Mouse (Mus musculus) inflammation-experienced regulatory T-cells, adult 6 months (primary cell): ENCODE measurements around the gene Dclk1. TPM values are rescaled to one million over a fixed set of nuclear protein-coding genes. Genes with fewer than 3 reads are reported as not detected.

Source experiments
- ATAC-seq: one replicate; pipeline ENCODE4 v1.8.0; 2017
- polyA plus RNA-seq, 3 experiments: library from polyadenylated mRNA; unstranded; fragments of 100-300 nt; shearing (Covaris generic); gene quantifications; one replicate each; pipeline ENCODE4 v1.2.1; 2017

Dclk1 gene
- polyA plus RNA-seq, 3 experiments from 2014 or later, result 0.15 to 0.70 (median 0.16) TPM

DNA sequence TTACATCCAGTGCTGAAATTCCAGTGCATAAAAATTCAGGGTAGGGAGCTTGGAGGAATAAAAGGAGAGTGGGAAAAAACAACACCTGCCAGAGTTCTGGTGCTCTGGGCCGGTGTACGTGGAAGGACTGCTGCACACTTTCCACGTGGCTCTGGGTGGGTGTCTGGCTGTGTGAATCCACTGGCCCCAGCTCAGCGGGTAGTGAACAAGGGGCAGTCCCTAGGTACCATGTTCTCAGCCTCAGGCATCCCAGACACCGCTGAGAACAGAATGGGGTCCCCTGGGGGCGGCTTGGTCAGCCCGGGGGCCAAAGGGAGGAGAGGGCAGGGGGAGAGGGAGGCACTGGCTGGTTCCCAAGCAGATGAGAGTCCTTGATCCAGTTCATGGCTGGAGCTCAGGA lies 164.5 kb downstream of the Dclk1 start:
- no peak for ATAC-seq

DNA sequence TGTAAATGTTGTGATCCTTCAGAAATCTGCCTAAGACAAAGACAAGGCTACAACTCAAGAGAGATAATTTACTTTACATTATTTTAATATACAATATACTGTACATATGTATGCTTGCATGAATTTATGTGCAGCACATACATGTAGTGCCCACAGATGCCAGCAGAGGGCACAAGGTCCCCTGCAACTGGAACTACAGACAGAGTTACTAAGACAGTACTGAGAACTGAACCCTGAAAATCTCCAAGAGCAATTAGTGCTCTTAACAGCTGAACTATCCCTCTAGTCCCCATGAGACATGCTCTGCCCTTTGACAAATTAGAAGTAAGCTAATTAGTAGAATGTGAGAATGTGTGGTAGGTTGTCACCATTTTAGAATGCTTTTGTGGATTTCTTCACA lies 169.4 kb downstream of the Dclk1 start:
- ATAC-seq, result no peak

DNA sequence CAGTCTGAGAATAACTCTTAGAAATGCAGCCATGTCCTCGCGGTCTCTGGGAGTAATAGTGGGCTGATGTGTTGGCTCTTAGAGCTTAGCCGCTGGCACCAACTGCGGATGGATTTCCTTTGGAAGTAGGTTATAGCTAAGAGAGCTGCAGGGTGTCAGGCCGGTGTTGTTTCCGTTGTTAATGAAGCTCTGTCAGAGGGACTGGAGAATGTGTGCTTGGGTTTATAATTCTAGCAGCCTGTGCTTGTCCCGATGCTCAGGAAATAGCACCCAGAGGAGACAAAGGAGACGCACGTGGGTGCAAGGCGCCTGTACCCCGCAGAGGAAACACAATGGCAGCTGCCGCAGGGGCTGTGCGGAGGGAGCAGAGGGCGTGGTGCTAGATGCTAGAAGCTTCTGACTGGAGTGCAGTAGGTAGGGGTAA lies 173.4 kb downstream of the Dclk1 start:
- ATAC-seq, result peak; percentile 65

DNA sequence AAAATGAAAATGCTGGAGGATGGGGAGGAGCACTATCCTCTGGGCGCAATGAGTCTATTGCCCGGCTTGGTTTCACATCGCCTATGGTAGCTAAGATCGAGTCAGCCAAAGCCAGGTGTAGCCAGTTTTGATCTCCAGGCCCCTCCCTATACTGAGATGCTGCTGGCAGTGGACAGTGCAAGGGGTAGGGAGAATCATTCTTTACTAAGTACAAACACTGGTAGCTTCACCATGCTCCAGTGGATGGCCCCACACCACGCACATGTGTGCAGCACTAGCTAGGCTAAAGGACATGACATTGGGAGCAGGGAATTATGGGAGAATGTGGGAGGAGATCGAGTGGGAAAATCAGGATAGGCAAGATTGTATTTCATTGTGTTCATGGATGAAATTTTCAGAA lies 176.7 kb downstream of the Dclk1 start:
- ATAC-seq, result no peak

DNA sequence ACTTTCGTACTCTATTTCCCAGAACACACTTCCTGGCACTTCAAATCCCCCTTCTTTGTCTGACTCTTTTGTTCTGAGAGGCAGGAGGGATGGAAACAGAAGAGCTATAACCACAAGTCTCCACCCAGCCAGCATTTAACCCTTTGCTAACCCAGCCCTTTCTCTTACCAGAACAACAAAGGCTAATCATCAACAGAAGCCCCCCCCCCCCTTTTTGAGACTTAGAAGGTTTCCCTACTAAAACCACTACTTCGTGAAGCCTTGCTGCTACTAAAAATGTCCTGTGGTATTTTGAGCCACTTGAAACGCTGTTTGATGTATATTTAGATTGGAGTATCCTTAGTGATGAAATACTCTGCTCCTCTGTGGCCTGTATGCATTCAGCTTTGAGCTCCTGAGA lies 177.2 kb downstream of the Dclk1 start:
- ATAC-seq, result peak; percentile 47

DNA sequence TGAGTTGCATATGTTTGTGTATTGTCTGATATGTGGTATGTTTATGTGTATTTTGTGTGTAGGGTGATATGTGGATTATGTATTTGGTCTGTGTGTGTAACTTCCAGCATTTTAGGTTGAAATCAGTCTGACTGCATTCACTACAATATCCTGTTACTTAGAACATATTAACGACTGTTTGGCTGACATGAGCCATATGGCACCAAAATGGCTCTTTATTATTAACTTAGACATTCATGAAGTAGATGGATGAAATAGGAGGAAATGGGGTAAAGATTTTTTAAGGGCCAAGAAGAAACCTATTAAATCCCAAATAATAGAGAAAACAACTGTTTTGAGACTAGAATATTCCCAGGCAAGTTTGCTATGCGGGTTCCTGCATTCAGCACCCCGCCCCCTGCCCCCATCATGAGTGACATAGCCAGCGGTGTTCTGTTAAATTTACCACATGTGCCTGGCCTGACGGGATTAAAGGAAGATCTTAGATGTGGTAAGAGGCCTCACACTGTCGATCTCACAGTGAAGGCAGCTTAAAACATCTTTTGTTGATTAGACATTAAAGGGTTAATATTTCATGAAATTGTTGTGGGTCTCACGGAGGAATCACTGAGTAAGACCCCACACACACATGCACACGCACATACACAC lies 178.4 kb downstream of the Dclk1 start:
- ATAC-seq, result no peak

DNA sequence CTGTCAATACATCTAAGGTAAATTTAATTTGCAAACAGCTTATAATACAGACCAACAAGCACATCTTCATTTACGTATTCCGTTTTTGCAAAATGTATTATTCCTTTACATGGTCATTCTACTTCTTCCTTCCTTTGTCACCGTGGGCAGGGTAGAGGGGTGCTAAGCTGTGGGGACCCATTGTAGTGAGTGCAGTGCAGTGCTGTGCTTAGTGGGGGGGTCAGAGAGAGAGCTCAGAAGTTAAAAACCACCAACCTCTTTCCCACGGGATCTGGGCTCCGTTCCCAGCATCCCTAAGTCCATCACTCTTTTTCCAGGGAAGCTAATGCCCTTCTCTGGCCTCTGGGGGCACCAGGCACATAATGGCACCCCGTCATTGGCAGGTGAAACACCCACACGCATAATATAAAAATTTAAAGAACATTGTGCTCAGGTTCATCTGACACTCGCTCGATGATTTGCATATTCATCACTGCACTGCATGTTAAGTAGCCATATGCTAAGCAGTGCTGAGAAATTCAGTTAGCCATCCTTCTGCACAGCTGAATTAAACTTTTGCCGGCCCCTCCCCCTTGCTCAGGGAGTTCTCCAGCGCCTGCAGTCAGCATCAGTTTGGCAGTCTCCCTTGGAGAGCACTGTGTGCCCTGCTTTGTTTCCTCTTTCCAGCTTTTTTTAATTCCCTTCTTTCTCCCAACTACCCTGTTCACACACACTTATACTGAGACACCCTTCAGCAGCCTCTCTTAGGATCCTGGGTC lies 181.7 kb downstream of the Dclk1 start:
- ATAC-seq, result no peak

DNA sequence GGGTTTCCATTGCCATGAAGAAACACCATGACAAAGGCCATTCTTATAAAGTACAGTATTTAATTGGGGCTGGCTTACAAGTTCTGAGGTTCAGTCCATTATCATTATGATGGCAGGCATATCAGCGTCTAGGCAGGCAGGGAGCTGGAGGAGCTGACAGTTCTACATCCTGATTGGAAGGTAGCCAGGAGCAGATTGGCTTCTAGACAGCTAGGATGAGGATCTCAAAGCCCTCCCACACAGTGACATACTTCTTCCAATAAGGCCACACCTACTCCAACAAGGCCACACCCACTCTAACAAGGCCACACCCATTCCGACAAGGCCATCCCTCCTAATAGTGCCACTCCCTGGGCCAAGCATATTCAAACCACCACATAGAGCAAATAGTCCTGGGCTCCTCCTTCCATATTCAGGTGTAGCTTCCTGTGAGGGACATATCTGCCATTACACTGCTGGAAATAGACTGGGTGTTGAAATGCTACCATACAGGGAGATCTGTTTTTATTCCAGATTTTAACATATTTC lies 187.9 kb downstream of the Dclk1 start:
- no peak for ATAC-seq

DNA sequence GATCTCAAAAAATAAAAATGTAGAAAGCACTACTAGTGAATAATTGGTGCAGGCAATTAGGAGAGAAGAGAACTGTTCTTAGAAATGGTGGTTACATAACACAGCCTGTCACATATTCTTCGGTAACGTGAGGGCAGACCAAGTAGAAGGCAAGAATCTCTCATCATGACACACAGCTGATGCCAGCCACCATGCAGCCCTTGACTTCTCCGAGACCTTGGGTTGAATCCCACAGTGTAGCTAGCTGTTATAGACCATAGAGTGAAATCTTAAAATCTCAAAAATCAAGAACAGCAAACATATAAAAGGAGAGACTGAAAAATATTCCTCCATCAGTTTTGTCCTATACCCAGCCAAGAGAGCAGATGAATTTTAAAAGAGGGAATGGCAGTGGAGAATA lies 189.1 kb downstream of the Dclk1 start:
- no peak for ATAC-seq

DNA sequence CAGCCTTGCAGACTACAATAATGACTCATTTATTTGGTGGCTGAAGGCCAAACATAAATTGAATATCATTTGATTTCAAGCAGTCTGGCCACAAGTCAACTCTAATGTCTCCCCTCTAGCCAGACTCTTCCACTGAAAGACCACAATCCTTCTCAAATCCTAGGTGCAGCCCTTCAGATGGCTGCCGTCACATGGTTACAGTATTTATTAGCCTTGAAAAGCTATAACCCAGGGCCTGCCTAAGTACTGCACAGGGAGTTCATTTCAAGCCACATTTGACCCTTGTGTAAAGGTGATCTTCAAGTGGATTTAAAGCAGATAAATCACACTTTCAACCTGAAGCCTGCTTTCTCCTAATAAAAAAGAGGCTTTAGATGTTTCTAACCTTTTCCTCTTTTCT lies 192.1 kb downstream of the Dclk1 start:
- no peak for ATAC-seq

DNA sequence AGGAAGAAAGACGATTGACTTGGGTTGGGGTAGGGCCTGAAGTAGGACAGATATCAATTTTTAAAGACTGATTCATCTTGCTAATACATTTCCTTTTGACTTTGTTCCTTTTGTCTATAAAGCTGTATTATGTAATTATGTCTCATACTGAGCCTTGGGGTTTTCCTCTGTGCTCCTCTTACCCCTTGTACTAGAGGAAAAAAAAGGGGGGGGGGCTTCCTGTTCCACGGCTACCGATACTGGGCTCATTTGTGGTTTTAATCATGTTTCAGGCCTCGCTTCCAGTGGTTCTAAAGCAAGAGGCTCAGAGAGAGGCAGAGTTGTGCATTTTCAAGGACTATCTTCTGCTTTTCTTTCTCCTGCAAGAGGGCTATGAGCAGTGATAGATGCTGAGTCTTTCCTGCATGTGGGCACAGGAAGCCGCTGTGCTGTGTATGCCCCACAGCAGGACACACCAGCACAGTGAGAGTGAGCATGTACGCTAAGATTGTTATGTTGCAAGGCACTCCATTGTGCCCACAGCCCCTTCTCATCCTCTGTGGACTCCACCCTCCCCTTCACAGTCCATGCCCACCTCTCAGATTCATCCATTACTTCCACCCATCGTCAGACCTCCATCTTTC lies 196.8 kb downstream of the Dclk1 start:
- peak; percentile 88 for ATAC-seq

DNA sequence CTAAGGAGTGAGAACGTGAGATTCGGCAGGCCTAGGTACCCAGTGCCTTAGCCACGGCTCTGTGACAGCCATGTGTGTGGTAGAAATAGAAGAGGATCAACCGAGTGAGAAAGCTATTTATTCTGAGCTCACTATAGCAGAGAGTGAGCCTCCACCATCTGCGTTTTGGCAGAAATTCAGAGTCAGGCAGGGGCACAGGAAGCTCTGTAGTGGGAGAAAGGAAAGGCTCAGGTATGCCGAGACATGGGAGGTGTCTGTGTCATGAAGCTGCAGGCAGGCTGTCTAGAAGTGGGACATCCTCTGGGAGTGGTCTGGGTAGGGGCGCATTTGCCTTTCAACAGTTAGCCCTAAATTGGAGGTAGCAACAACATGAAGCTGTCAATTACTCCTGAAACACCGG lies 198.2 kb downstream of the Dclk1 start:
- no peak for ATAC-seq

DNA sequence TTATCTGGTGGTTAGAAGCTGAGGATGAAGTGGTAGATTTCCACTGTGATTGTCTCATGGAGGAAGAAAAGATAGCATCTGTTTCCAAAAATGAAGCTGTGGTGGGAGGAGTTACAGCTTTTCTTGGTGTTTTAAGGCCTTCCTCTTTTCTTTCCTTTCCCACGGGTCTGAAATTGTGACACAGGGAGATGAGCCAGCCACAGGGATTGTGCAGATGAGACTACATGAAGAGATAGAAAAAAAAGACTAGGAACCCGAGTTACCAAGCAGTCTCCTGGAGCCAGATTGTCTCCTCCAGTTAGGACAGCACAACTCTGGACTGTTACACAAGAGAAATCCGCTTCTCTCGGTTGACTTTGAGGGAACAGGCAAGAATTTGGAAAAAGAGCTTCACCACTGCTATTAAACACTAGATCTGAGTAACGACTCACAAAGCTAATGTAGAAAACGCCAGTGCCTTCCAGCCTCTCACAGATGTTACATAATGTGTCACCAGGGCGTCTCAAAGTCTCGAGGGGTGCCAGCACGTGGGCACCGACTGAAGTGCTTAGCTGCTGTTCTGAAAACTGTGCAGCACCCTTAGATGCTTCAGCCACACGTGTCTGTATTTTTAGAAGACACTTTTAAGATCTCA lies 200.0 kb downstream of the Dclk1 start:
- no peak for ATAC-seq

DNA sequence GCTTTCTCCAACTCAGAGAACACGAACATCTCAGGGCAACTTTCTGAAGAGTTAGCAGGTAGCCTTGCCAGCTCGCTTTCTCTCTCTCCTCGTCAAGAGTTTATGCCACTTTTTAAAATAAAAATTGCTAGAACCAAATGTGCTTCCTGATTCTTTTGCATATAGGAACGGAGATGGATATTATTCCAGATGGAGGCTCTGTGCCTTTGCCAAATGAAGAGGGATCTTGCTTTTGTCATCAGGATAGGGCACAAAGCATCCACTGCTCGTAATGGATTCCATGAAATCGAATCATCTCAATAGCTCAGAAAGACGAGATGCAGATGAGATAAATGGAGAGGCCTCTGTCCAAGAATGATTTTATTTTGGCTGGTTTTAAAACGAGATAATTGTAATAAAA lies 201.1 kb downstream of the Dclk1 start:
- ATAC-seq, result no peak

DNA sequence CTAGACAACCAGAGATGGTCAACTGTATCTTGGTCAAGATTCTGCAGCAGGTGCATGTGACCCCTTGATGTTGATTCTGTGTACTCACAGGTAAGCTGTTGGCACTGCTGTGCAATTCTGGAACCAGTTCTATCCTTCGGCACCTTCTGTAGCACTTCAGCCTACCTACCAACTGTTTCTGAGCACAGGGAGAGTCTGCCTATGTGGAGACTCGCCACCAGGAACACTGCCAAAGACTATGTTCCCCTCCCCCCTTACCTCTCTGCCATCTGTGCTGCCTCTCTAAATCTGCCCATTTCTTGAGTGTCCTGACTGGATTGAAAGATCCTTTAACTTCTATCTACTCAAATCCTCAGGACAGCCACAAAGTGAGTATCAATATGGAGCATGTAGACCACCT lies 201.6 kb downstream of the Dclk1 start:
- no peak for ATAC-seq

DNA sequence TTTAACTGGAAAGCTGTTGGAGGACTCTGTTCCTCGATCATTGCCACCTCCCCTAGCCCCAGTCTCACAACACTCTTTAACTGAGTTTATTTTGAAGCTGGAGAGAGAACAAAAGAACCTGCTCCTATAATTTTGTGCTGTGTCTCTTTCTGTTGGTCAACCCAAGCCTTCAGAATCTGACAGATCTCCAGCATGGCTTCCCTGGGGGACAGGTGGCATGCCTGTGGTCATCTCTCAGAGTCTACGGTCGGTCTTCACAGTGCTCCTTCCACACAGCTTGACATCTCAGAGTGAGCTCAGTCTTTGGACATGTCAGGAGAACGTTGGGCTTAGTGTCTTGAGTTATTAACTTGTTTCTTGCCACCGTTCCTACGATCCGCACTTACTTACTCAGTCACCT lies 204.5 kb downstream of the Dclk1 start:
- ATAC-seq, result no peak

DNA sequence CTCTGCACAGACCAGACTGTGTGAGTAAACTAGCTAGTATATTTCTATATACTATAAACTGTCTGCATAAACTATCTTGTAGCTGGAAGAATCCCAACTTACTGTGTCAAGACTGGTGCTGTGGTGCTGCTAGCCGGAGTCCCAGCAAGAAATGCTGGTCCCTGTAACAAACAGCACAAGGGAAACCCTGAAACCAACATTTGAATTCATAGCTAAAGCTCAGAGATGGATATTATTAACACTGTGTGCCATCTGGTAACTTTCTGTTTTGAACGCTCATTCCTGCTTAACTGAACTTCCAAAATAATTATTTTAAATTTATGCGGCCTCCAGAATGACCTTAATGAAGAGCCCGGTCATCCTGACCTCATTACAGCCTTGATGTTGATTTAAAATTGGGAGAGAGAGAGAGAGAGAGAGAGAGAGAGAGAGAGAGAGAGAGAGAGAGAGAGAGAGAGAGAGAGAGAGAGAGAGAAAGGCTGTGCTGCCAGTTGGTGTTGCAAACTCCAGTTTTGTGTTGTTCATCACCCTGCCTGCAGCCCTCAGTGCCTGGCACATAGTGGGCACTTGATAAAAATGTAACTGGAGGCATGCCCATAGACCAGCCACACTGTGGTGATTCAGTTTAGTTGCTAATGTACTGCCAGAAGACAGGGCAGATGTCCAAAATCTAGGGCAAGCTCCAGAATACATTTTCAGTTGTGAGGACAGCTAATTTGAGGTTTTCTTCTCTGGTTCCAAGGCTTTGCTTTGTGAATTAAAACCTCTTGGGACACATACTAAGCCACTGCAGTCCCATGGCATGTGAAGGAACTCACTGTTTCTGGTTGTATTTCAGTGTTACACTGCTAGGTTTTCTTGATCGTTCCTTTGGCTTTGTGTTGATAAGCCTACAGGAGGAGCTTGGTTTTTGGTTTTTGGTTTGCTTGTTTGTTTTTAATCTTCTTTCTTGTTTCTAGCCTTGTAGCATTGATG lies 205.6 kb downstream of the Dclk1 start:
- ATAC-seq, result no peak

DNA sequence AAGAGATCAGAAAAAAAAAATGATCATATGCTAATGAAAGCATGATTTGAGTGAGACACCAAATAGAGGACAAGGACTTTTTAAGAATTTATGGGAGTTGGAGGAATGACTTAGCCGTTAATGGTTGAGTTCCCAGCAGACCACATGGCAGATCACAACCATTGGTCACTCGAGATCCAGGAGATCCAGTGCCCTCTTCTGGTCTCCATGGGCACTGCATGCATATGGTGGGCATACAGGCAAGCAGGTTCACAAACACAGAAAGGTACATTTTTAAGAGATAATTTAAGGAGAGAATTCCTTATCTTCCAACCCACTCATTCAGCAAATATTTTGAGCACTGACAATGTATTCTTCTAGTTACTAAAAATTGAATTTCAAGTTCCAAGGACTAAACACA lies 207.0 kb downstream of the Dclk1 start:
- no peak for ATAC-seq

DNA sequence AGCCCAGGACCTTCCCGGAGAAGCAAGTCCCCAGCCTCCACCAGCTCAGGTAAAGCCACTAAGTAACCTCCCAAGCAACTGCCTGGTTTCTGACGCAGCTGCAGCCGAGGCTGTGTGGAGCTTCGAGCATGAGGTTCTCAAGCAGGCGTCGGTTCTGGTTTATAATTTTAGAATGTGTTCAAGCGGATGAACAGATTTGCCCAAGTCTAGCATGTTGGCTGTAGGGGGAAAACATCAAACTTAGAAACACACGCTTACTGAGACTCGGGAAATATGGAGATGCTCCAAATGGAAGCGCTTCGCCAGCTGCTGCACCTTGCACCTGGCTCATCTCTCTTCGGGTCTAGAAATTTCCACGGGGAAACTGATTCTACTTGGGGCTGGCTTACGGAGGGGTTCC lies 208.9 kb downstream of the Dclk1 start:
- ATAC-seq, result no peak

DNA sequence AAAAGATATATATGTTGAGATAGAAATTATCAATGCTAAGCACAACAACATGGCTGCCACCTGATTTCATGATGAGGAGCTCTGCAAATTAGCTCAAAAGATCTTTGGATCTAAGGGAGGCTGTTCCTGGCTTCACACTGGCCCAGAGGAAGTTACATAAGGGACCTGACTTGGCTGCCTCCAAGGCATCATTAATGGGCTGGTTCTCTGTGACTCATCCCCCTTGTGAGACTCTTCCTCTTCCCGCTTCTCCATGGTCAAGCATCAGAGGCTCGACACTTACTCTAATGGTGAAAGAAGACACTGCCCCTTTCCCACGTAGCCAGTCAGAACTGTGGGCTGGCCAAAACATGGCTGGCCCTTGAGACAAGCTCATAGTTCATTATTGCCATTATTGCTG lies 209.7 kb downstream of the Dclk1 start:
- ATAC-seq, result no peak

DNA sequence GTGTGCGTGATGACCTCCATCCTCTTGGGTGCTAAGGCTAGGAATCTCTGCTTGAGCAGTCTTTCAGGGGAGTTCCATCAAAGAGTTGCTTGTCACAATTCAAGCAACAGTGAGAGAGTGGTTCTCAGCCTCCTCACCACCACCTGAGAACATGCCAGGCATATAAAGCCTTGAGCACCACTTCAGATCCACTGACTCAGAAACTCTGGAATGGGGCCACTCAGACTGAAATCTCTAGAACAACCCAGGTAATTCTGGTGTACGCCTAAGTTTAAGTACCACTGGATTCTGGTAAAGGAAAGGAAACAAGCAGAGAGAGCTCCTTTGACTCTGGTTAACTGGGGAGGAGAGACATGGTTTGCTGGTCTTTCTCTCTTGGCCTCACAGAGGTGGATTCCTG lies 210.3 kb downstream of the Dclk1 start:
- ATAC-seq, result no peak

DNA sequence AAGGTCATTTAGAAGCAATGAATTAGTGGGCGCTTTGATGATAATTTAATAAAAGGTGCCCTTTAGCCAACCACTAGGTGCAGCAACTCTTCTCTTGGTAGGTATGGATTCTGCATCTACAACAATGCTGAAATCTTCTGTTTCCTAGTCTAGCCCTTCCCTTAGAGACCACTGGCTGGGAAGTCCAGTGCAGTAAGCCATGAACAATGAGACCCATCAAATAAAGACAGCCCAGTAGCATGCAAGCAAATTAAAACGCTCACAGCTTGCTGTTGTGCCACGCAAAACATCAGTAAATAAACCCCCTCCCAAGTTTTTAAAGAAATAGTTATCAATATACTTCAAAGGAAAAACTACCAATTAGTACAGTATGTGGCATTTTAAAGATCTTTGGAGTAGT lies 218.9 kb downstream of the Dclk1 start:
- no peak for ATAC-seq
